ENCODE assay signal across 27 mouse cellular contexts in genomic region chr15:11552568-11552967, GRCm38 (mm10).
A peak's percentile ranks its signal among the peaks of the same experiment; 100 is the strongest.
DNase-seq lines count a peak whose midpoint lies in the region; ATAC-seq and TF ChIP-seq lines count a peak whose summit lies in the region.
"Had no signal": no experiment of that assay in that cellular context is flagged by ENCODE, and none has a peak within 500 bp of the region (broad histone marks: within the 10 kb centered on the region; RNA-seq: fewer than 3 reads in every experiment).

No protein-coding gene starts in this region.

- WGBS in kidney, adult 2 months: 69% methylated on average over 2 of the region's 2 CpGs
- 79% methylated on average over 2 of the region's 2 CpGs for WGBS in kidney, embryonic 15.5 days
- WGBS in lung, postnatal 0 days: 38% methylated on average over 2 of the region's 2 CpGs
- WGBS in lung, adult 2 months: 25% methylated on average over 2 of the region's 2 CpGs

- no peak overlapping the region for H3K27ac ChIP-seq in kidney, adult 2 months (ENCODE audit: insufficient read depth, low read depth, low read length)
- no peak overlapping the region for H3K27ac ChIP-seq in kidney, embryonic 15.5 days
- no peak overlapping the region for H3K27ac ChIP-seq in lung, postnatal 0 days (ENCODE audit: low read length)
- H3K27ac ChIP-seq: embryonic facial prominence, embryonic 10.5 days; embryonic facial prominence, embryonic 13.5 days; forebrain, embryonic 12.5 days; forebrain, embryonic 15.5 days; heart, adult 2 months; heart, embryonic 10.5 days; heart, embryonic 13.5 days had no signal

- H3K4me3 ChIP-seq in kidney, adult 2 months (ENCODE audit: insufficient read depth, low read depth, low read length): no peak overlapping the region
- H3K4me3 ChIP-seq in kidney, embryonic 15.5 days (replicated peaks): no peak overlapping the region
- H3K4me3 ChIP-seq in lung, postnatal 0 days (ENCODE audit: low read depth, low read length): no peak overlapping the region
- no peak overlapping the region for H3K4me3 ChIP-seq in lung, adult 2 months (replicated peaks; ENCODE audit: extremely low read depth, low read depth, low read length)
- H3K4me3 ChIP-seq: embryonic facial prominence, embryonic 10.5 days; embryonic facial prominence, embryonic 13.5 days; erythroblast, embryonic 14.5 days; forebrain, embryonic 12.5 days; forebrain, embryonic 15.5 days; heart, adult 2 months; heart, embryonic 10.5 days; heart, embryonic 13.5 days had no signal

- H3K4me1 ChIP-seq in kidney, adult 2 months (ENCODE audit: control insufficient read depth, insufficient read depth, low read length): no peaks in the 10 kb centered on the region
- no peaks in the 10 kb centered on the region for H3K4me1 ChIP-seq in kidney, embryonic 15.5 days
- no peaks in the 10 kb centered on the region for H3K4me1 ChIP-seq in lung, postnatal 0 days (ENCODE audit: insufficient read depth, low read depth, low read length)
- H3K4me1 ChIP-seq in lung, adult 2 months (ENCODE audit: control insufficient read depth, insufficient read depth, low read length): no peaks in the 10 kb centered on the region
- H3K4me1 ChIP-seq: embryonic facial prominence, embryonic 10.5 days; embryonic facial prominence, embryonic 13.5 days; forebrain, embryonic 12.5 days; forebrain, embryonic 15.5 days; heart, embryonic 10.5 days; heart, embryonic 13.5 days had no signal

- H3K27me3 ChIP-seq in kidney, adult 2 months (replicated peaks; ENCODE audit: control insufficient read depth, insufficient read depth, low read length): no peaks in the 10 kb centered on the region
- no peaks in the 10 kb centered on the region for H3K27me3 ChIP-seq in kidney, embryonic 15.5 days
- no peaks in the 10 kb centered on the region for H3K27me3 ChIP-seq in lung, postnatal 0 days (replicated peaks; ENCODE audit: insufficient read depth, low read length)
- H3K27me3 ChIP-seq: embryonic facial prominence, embryonic 13.5 days; forebrain, embryonic 12.5 days; forebrain, embryonic 15.5 days; heart, embryonic 13.5 days had no signal

- H3K9ac ChIP-seq in kidney, embryonic 15.5 days: no peak overlapping the region
- H3K9ac ChIP-seq in lung, postnatal 0 days (replicated peaks; ENCODE audit: low read depth): no peak overlapping the region
- H3K9ac ChIP-seq: embryonic facial prominence, embryonic 13.5 days; forebrain, embryonic 12.5 days; forebrain, embryonic 15.5 days; heart, embryonic 13.5 days had no signal

- ATAC-seq in kidney, embryonic 15.5 days (replicated peaks; ENCODE audit: low FRiP score): no peak
- peak; percentile 75 for ATAC-seq in lung, postnatal 0 days
- ATAC-seq: activated CD4-positive, CD25-positive, alpha-beta regulatory T cell, adult 4 months; forebrain, embryonic 15.5 days had no signal

- TF ChIP-seq POLR2A in kidney, adult 2 months (IDR thresholded peaks at IDR 0.05; ENCODE audit: low read depth, low read length): no peak
- no peak for TF ChIP-seq POLR2A in lung, adult 2 months (IDR thresholded peaks at IDR 0.05; ENCODE audit: borderline replicate concordance, extremely low read depth, low read depth, low read length)

- DNase-seq in kidney, adult 2 months: peak; percentile 57
- no peak for DNase-seq in kidney, adult 8-10 months
- DNase-seq in kidney, postnatal 14 days: peak; percentile 24
- DNase-seq in lung, postnatal 0 days (ENCODE audit: low spot score): peak; percentile 42
- DNase-seq in lung, adult 2 months: no peak
- DNase-seq in frontal cortex, adult 2 months (ENCODE audit: extremely low spot score in 1 of 2, low spot score in 1 of 2): no peak
- DNase-seq: adrenal gland, adult 8-10 months; adrenal gland, postnatal 25 days; cerebellum, adult 11-12 months; cerebellum, adult 8-10 months; cerebellum, postnatal 10 days; cerebellum, postnatal 36 days; embryo, embryonic 11 days; gastrocnemius, postnatal 10 days; gastrocnemius, postnatal 36 days; heart, adult 2 months; heart, postnatal 14 days; heart, postnatal 4 days had no signal

- no peaks in the 10 kb centered on the region for H3K36me3 ChIP-seq in kidney, adult 2 months (ENCODE audit: control insufficient read depth, insufficient read depth, low read length)
- no peaks in the 10 kb centered on the region for H3K36me3 ChIP-seq in kidney, embryonic 15.5 days
- no peaks in the 10 kb centered on the region for H3K36me3 ChIP-seq in lung, postnatal 0 days (ENCODE audit: insufficient read depth, low read length)
- H3K36me3 ChIP-seq: embryonic facial prominence, embryonic 10.5 days; embryonic facial prominence, embryonic 13.5 days; forebrain, embryonic 12.5 days; forebrain, embryonic 15.5 days; heart, embryonic 10.5 days; heart, embryonic 13.5 days had no signal

- H3K4me2 ChIP-seq in kidney, embryonic 15.5 days: no peak overlapping the region
- no peak overlapping the region for H3K4me2 ChIP-seq in lung, postnatal 0 days (replicated peaks; ENCODE audit: low read depth, low read length)
- H3K4me2 ChIP-seq: embryonic facial prominence, embryonic 13.5 days; forebrain, embryonic 12.5 days; forebrain, embryonic 15.5 days; heart, embryonic 13.5 days had no signal

- peak; percentile 69 for TF ChIP-seq EP300 in lung, postnatal 0 days (IDR thresholded peaks at IDR 0.05)

- TF ChIP-seq CTCF in kidney, adult 2 months (conservative IDR thresholded peaks at IDR 0.05; ENCODE audit: insufficient read depth, insufficient read length, low read depth, low read length): no peak
- no peak for TF ChIP-seq CTCF in lung, postnatal 0 days (IDR thresholded peaks at IDR 0.05)
- TF ChIP-seq CTCF in lung, adult 2 months (IDR thresholded peaks at IDR 0.05; ENCODE audit: insufficient read depth, low read length): no peak

- no peaks in the 10 kb centered on the region for H3K9me3 ChIP-seq in kidney, embryonic 15.5 days (replicated peaks)
- H3K9me3 ChIP-seq in lung, postnatal 0 days (ENCODE audit: low read length): no peaks in the 10 kb centered on the region
- H3K9me3 ChIP-seq: embryonic facial prominence, embryonic 10.5 days; embryonic facial prominence, embryonic 13.5 days; forebrain, embryonic 12.5 days; forebrain, embryonic 15.5 days; heart, embryonic 10.5 days; heart, embryonic 13.5 days had no signal

Comparison
In these comparisons a context has a peak if more than half of its experiments do, and no peak if none do; other contexts are left out.
1. DNase-seq: peak in kidney, adult 2 months (single experiment), kidney, postnatal 14 days (single experiment) and lung, postnatal 0 days (single experiment); none in kidney, adult 8-10 months (0 of 2), lung, adult 2 months (single experiment) and frontal cortex, adult 2 months (0 of 2).